Mouse (Mus musculus) lung, embryonic 15.5 days (tissue): ENCODE data around the gene Urad. TPM values are rescaled to one million over a fixed set of nuclear protein-coding genes. Genes with fewer than 3 reads are reported as not detected.

ENCODE experiments used
- ATAC-seq: fragments of 200-750 bp; cut with Nextera tagmentation; 2 replicates; pipeline ENCODE4 v1.8.0; 2017; ENCODE audit warnings: moderate number of reproducible peaks, borderline replicate concordance; ENCODE audit not compliant: low FRiP score, low TSS enrichment; ENCODE audit errors: extremely low read depth
- H3K27ac ChIP-seq: fragments of 300-500 bp; sonication (generic); 2 replicates; pipeline ENCODE4 v1.5.1; 2015; ENCODE audit warnings: moderate library complexity, mild to moderate bottlenecking, inconsistent platforms
- H3K27me3 ChIP-seq: fragments of 300-500 bp; sonication (generic); 2 replicates; pipeline ENCODE4 v1.6.1; 2015; ENCODE audit warnings: inconsistent platforms
- H3K36me3 ChIP-seq: fragments of 300-500 bp; sonication (generic); 2 replicates; pipeline ENCODE4 v1.6.1; 2015; ENCODE audit warnings: inconsistent platforms
- H3K4me1 ChIP-seq: fragments of 300-500 bp; sonication (generic); 2 replicates; pipeline ENCODE4 v1.6.1; 2015; ENCODE audit warnings: inconsistent platforms
- H3K4me2 ChIP-seq: fragments of 300-500 bp; sonication (generic); 2 replicates; pipeline ENCODE4 v1.6.1; 2015; ENCODE audit warnings: inconsistent platforms, mild to moderate bottlenecking, moderate library complexity
- H3K4me3 ChIP-seq: fragments of 300-500 bp; sonication (generic); 2 replicates; pipeline ENCODE4 v1.5.1; 2015; ENCODE audit warnings: mild to moderate bottlenecking, inconsistent platforms
- H3K9ac ChIP-seq: fragments of 300-500 bp; sonication (generic); 2 replicates; pipeline ENCODE4 v1.6.1; 2015; ENCODE audit warnings: inconsistent platforms
- H3K9me3 ChIP-seq: fragments of 300-500 bp; sonication (generic); 2 replicates; pipeline ENCODE4 v1.6.1; 2016; ENCODE audit warnings: inconsistent platforms
- WGBS: fragments of 180-500 bp; shearing (Covaris S2); methylation state at CpG from one replicate; pipeline ENCODE4 v1.1.7; 2015; 5-methylcytosine and 5-hydroxymethylcytosine counted together
- polyA plus RNA-seq: library from polyadenylated mRNA; unstranded; fragments of >200 nt; fragmentation: Nextera tagmentation; extraction: Ambion mirVana; gene quantifications from 2 replicates; pipeline ENCODE4 v1.2.1, GENCODE M21; 2015

The Urad gene
- polyA plus RNA-seq, 1 experiment from 2014 or later: not detected

DNA sequence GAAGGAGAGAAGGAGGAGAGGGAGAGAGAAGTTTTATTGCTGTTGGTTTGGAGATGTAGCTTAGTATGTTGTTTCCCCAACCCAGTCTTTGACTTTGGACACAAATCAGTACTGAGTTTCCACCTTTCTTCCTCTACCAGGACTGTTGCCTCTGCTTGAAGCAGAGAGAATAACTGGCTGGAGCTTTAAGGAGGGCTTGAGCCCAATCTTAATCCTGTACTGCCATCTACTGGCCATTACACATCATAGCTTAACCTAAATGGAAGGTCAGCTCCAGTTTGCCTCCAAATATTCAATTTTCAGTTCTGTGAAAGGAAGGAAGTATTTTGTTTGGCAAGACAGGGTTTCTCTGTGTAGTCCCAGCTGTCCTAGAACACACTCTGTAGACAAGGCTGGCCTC lies 2.6 kb downstream of the Urad start:
- H3K27me3 ChIP-seq: peaks cover 84% of the 10 kb centered on the region
- H3K27ac ChIP-seq: no peak overlapping the region
- H3K4me3 ChIP-seq: no peak overlapping the region
- H3K36me3 ChIP-seq: no peaks in the 10 kb centered on the region
- no peak overlapping the region for H3K4me2 ChIP-seq
- no peak overlapping the region for H3K9ac ChIP-seq
- no peaks in the 10 kb centered on the region for H3K9me3 ChIP-seq
- ATAC-seq: no peak
- no peaks in the 10 kb centered on the region for H3K4me1 ChIP-seq

GRCm38 (mm10) chr5:147317991-147318390 lies 4.2 kb downstream of the Urad start:
- Histone ChIP-seq H3K4me3 (no peak overlapping the region), H3K4me1 (no peaks in the 10 kb centered on the region), H3K9me3 (no peaks in the 10 kb centered on the region), H3K27me3 (peaks cover 96% of the 10 kb centered on the region), H3K9ac (no peak overlapping the region), H3K27ac (no peak overlapping the region), H3K36me3 (no peaks in the 10 kb centered on the region), H3K4me2 (no peak overlapping the region)
- 21% methylated on average over 7 of the region's 7 CpGs for WGBS
- no peak for ATAC-seq

DNA sequence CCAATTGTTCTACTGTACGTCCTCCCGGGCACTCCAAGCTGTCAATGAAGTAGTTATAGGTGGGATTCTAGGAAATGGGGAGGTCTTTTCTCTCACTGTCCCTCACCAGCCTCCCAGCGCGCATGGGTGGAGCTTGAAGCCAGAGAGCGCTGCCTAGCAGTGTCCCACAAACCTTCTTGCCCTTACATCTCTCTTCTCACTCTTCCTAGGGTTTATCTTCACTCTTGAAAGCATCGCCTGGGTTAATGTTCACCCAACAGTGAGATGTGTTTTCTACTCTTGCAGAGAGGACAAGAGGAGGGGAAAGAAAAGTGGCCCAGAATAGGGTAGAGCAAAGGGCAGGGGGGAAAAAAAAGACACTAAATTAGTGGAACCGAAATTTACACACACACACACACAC lies 4.9 kb downstream of the Urad start:
- peaks cover 96% of the 10 kb centered on the region for H3K27me3 ChIP-seq
- H3K9me3 ChIP-seq: no peaks in the 10 kb centered on the region
- ATAC-seq: no peak
- H3K36me3 ChIP-seq: no peaks in the 10 kb centered on the region
- H3K4me3 ChIP-seq: no peak overlapping the region
- no peak overlapping the region for H3K9ac ChIP-seq
- no peak overlapping the region for H3K4me2 ChIP-seq
- WGBS: 1% methylated on average over 7 of the region's 7 CpGs
- H3K4me1 ChIP-seq: no peaks in the 10 kb centered on the region
- H3K27ac ChIP-seq: no peak overlapping the region

GRCm38 (mm10) chr5:147315432-147316075 lies 6.7 kb downstream of the Urad start:
- Histone ChIP-seq H3K9ac (no peak overlapping the region), H3K36me3 (no peaks in the 10 kb centered on the region), H3K27ac (no peak overlapping the region), H3K4me3 (no peak overlapping the region), H3K27me3 (peaks cover 99% of the 10 kb centered on the region), H3K4me1 (no peaks in the 10 kb centered on the region), H3K9me3 (no peaks in the 10 kb centered on the region), H3K4me2 (no peak overlapping the region)
- no peak for ATAC-seq
- under 1% methylated on average over 25 of the region's 25 CpGs for WGBS

- no peak overlapping the region for H3K4me3 ChIP-seq
Measured at GRCm38 (mm10) chr5:147314646-147315431, 7.4 kb downstream of the Urad start.

DNA sequence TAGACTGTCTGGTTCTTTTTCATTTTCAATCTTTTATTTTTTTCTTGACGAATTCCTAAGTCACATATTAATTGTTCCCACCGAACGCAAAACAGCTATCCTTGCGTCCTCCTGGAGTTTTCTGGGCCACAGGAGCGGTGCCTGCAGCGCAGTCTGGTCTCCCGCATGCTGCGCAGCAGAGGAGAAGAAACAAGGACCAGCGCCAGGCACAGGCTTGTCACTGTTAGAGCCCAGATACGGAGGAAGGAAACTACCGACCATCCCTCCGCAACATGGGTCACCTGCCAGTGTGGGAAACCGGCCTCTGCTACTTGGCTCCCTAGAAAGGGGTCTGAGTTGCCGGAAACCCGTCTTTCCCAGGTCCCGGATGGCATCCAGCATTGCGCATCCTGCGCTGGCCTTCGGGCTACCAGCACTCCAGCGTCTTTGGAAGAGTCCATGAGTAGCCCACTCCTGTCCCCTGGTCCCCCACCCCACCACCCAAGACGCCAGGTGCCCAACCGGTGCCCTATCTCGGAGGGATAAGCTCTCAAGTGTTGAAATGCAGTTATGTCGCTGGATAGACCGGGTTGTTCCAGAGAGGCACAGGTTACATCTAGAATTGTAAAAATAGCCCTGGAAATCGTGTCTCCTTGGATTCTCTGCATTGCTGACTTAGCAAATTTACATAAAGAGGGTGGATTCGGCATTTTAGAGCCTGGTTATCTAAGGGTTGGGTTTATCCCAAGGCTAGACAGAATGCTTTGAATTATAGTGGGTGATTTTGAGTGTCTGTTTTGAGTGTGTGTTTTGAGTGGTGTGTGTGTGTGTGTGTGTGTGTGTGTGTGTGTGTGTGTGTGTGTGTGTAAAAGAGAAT lies 9.2 kb downstream of the Urad start:
- H3K27me3 ChIP-seq: peaks cover 100% of the 10 kb centered on the region
- 1% methylated on average over 27 of the region's 27 CpGs for whole genome bisulfite sequencing
- no peak for ATAC-seq
- H3K4me2 ChIP-seq: no peak overlapping the region
- no peak overlapping the region for H3K27ac ChIP-seq
- no peak overlapping the region for H3K9ac ChIP-seq
- no peaks in the 10 kb centered on the region for H3K4me1 ChIP-seq
- H3K9me3 ChIP-seq: no peaks in the 10 kb centered on the region
- no peaks in the 10 kb centered on the region for H3K36me3 ChIP-seq
- H3K4me3 ChIP-seq: no peak overlapping the region

More at GRCm38 (mm10) chr5:147314646-147315431, 7.4 kb downstream of the Urad start:
- no peak for ATAC-seq
- WGBS: 1% methylated on average over 39 of the region's 39 CpGs
- Histone ChIP-seq H3K27ac (no peak overlapping the region), H3K27me3 (peaks cover 99% of the 10 kb centered on the region), H3K36me3 (no peaks in the 10 kb centered on the region), H3K9me3 (no peaks in the 10 kb centered on the region), H3K4me2 (no peak overlapping the region), H3K9ac (no peak overlapping the region), H3K4me1 (no peaks in the 10 kb centered on the region)

GRCm38 (mm10) chr5:147309786-147310185 lies 12.5 kb downstream of the Urad start:
- no peak overlapping the region for H3K27ac ChIP-seq
- H3K27me3 ChIP-seq: peaks cover 100% of the 10 kb centered on the region
- no peak overlapping the region for H3K4me2 ChIP-seq
- H3K4me1 ChIP-seq: 0 out of 2 replicates have a peak, but pooled peaks cover 6% of the 10 kb centered on the region
- no peak overlapping the region for H3K4me3 ChIP-seq
- no peaks in the 10 kb centered on the region for H3K36me3 ChIP-seq
- ATAC-seq: no peak
- WGBS: no CpG with 5 or more reads among the region's 2 CpGs
- no peak overlapping the region for H3K9ac ChIP-seq
- no peaks in the 10 kb centered on the region for H3K9me3 ChIP-seq

DNA sequence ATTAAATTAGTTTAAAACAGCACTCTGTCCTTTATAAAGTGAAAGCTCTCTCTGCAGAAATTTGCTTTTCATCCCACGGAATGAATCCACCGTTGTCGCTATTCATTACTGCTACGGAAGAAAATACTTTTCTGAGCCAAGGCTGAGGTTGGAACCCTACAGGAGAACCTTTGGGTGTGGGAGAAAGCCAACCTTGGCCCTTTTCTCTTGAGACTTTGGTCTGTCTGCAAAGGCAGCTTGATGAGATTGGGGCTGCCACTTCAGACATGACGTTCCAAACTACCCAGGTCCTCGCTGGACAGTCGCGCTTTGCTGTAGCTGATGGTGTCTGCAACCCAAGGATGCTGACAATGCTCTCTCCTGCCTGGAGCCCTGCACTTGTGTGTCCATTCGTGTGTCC lies 13.8 kb downstream of the Urad start:
- H3K36me3 ChIP-seq: no peaks in the 10 kb centered on the region
- 0 out of 2 replicates have a peak, but pooled peaks cover 6% of the 10 kb centered on the region for H3K4me1 ChIP-seq
- peaks cover 100% of the 10 kb centered on the region for H3K27me3 ChIP-seq
- no peak overlapping the region for H3K4me2 ChIP-seq
- H3K27ac ChIP-seq: no peak overlapping the region
- ATAC-seq: no peak
- H3K9ac ChIP-seq: no peak overlapping the region
- WGBS: 7% methylated on average over 9 of the region's 9 CpGs
- no peak overlapping the region for H3K4me3 ChIP-seq
- H3K9me3 ChIP-seq: no peaks in the 10 kb centered on the region

DNA sequence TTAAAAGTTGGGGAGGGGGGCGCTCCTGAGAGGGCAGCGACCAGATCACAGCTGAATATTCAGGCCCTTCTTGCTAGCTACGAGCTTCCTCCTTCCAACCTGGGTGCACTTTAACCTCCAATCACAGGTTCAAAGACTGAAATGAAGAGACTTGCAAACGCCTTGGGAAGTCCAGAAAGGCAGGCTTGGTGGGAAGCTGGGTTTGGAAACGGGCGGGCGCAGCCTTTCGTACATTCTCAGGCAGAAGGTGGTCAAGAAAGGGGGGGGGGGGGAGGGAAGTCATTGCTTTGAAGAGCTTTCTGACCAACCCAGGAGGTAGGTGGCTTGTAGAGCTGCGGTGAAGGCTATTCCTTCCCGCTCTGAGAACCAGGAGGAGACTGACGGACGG lies 14.8 kb downstream of the Urad start:
- Histone ChIP-seq H3K27me3 (peaks cover 100% of the 10 kb centered on the region), H3K36me3 (no peaks in the 10 kb centered on the region), H3K4me1 (0 out of 2 replicates have a peak, but pooled peaks cover 6% of the 10 kb centered on the region), H3K9me3 (no peaks in the 10 kb centered on the region), H3K4me2 (no peak overlapping the region), H3K9ac (no peak overlapping the region), H3K27ac (no peak overlapping the region), H3K4me3 (no peak overlapping the region)
- no peak for ATAC-seq
- 2% methylated on average over 12 of the region's 12 CpGs for WGBS

DNA sequence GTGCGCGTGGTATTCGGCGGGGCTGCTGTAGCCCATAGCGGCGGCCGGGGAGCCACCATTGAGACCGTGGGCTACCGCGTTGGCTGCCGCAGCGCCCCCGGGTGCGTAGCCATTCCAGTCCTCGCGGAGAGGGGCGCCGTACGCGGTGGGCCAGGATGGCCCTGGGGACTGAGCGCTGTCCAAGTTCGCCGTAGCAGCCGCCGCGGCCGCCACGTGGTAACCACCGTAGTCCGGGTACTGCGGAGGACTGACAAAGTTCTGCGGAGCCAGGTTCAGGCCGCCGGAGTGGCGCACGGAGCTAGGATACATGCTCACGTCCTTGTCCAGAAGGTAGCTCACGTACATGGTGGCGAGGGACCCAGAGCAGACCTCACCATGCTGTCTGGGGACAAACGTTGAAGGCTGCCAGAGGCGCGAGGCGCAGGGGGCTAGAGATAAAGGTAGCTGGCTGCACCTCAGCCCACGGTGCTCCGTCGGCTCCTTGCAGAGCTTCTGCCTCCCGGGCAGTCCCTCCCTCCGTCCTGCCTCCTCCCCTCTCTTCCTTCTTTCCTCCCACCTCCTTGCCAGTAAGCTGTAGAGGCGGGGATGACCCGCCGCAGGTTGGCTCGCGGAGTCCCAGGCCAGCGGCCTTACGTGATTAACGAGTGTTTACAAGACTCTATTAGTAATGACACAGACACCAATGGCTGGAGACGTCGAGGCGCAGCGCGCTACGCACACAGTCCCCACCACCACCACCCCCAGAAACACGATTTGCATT lies 15.4 kb downstream of the Urad start, which contains the start of gene Cdx2:
Gene Cdx2, minus strand, starts transcription at position 633 of the 760 bp plus-strand sequence.
- no peaks in the 10 kb centered on the region for H3K9me3 ChIP-seq
- H3K36me3 ChIP-seq: no peaks in the 10 kb centered on the region
- H3K4me3 ChIP-seq: peak within 1 kb of the TSS; percentile 4; the same call in 1 of the 2 replicates
- H3K9ac ChIP-seq: no peak within 1 kb of the TSS
- no peak for ATAC-seq
- no peak within 1 kb of the TSS for H3K27ac ChIP-seq
- no peak within 1 kb of the TSS; the same call in 1 of the 2 replicates for H3K4me2 ChIP-seq
- H3K4me1 ChIP-seq: 0 out of 2 replicates have a peak, but pooled peaks cover 6% of the 10 kb centered on the region
- whole genome bisulfite sequencing: under 1% methylated on average over 62 of the region's 63 CpGs
- peaks cover 100% of the 10 kb centered on the region for H3K27me3 ChIP-seq
